Mouse (Mus musculus): Measurements from ENCODE around the gene Nfkbib.

Gene Nfkbib

DNA sequence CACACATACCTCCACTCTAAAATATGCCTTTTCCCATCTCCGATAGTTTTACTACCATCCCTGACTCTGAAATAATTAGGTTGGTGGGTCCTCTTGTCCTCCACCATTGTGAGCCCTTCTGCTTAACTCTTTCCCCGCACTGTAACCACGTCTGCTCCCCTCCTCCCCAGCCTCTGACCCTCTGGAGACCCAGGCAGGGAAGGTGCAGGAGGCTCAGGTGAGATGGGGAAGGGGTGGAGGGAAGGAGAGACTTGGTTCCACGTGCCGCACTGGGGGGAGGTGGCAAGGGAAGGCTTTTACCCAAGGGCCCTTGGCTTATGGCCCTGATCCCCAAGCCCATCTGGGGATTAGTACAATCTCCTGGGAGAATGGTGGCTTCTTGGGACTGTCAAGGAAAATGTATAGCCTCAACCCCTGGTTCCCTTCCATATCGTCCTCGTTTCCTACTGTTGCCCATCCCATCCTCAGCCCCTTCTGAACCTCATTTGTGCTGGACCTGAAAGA lies at the start of gene Nfkbib:
Gene Nfkbib (minus strand): TSS at position 51 of the 504 bp plus-strand sequence.
- POLR2A ChIA-PET = interaction anchor here in 1 of 4 experiments (1.0 kb wide), 1 partner anchor 13 kb away, joined by 4 read pairs; no protein-coding TSS in a partner anchor
- CTCF ChIA-PET = no interaction called here

DNA sequence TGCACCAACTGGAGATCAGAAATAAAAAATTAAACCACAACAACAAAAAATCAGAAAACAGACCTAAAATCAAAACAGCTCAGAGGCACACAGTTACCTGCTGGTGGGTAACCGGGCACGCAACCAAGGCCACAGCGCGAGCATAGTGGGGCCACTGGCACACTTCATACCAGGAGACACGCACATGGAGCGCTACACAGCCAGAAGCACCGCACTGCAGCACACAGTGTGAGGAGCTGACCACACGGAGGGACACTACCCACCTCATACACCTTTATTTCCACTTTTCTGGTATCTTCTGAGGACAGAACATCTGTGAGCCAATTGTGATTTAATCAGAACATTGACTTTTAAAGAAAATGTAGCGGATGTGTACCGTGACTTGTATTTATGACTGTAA lies 49.6 kb upstream of the Nfkbib start:
- POLR2A ChIA-PET = interaction anchor here (0.5 to 19.5 kb wide), 21 partner anchors 6 to 421 kb away, joined by 3 to 391 read pairs (median 4); partner anchors contain the start of genes Ech1 (in 2 of the 4), Hnrnpl (in 2 of the 4), Mrps12 (in 2 of the 4) and Sars2 (in 2 of the 4)
- CTCF ChIA-PET = interaction anchor here (0.5 to 1.5 kb wide), 5 partner anchors 21 to 471 kb away, joined by 3 to 6 read pairs (median 4); partner anchors contain the start of genes Eif3k (in 1 of the 4) and Map4k1 (in 1 of the 4)

DNA sequence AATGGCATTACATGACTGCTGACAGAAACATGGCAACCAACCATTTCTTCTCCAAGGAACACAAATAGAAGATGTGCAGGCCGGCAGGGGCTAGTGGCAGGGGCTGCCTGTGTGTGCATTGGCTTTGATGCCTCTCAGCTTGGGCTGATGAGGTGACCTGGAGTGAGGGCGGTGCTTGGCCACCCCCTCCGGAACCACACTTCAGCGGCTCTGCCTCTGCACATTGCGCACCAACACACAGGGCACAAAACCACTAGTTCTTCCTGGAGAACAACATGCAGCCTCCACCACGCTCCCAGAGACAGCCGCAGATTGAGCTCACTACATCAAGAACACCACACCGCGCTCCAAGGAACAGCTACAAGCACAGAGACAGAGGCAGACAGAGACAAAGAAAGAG lies 48.9 kb upstream of the Nfkbib start:
- ChIA-PET POLR2A (interaction anchor here (0.5 to 19.5 kb wide), 20 partner anchors 9 to 478 kb away, joined by 3 to 391 read pairs (median 4); partner anchors contain the start of genes Ech1 (in 3 of the 4), Lgals4 (in 1 of the 4), Mrps12 (in 1 of the 4) and Sars2 (in 1 of the 4)), CTCF (interaction anchor here in 2 of 4 experiments (0.5 to 1.5 kb wide), 3 partner anchors 11 to 443 kb away, joined by 3 read pairs; no protein-coding TSS in a partner anchor)

DNA sequence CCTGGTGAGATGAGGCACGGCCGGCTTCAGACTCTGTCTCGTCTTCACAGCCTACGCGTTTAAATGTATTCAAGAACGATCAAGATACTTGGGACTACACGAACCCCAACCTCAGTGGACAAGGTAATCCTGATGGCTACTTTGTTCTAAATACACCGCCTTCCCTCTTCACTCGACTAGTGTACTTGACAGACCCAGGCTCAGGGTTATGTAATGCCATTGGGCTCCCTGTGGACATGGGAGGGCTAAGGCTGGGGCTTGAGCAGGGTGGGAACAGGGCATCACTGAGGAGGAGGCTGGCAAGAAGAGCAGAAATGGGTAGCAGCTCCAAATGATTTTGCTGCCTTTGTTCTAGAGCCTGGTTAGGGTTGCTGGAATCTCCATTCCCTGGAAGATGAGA lies 47.9 kb upstream of the Nfkbib start:
- CTCF ChIA-PET = interaction anchor here in 2 of 4 experiments (0.7 to 1.5 kb wide), 3 partner anchors 19 to 532 kb away, joined by 3 to 21 read pairs (median 3); no protein-coding TSS in a partner anchor
- POLR2A ChIA-PET = interaction anchor here in 3 of 4 experiments (0.9 to 19.5 kb wide), 15 partner anchors 6 to 477 kb away, joined by 3 to 391 read pairs (median 4); partner anchors contain the start of genes Ech1 (in 2 of the 3), Lgals4 (in 1 of the 3) and Supt5 (in 1 of the 3)

DNA sequence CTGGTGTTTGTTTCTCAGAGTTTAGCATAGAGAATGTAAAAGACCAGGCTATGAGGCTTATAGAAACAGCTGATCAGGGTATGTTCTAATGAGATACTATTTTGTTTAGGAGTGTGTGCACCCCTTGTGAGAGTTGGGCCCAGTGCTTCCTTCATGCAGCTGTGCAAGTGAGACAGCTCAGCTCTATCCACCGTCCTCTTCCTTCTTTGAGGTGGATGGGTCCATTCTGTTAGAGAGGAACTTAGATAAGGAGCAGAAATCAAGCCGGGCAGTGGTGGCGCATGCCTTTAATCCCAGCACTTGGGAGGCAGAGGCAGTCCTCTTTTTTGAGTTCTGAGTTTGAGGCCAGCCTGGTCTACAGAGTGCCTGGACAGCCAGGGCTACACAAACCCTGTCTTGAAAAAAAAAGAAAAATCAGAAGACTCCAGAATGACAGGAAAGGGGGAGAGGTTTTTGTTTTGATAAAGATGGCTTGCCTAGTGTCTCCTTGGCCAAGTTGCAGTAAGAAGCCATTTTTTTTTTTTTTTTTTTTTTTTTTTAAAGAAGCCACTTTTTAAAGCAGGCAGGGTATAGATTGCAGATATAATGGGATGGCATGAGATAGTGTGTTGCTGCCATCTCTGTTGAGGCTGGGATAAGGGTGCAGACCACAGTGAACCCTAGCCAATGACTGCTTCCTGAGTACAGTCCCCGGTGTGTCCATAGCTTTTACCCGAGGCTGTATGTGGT lies 47.2 kb upstream of the Nfkbib start:
- ChIA-PET POLR2A (interaction anchor here in 3 of 4 experiments (0.5 to 19.5 kb wide), 12 partner anchors 6 to 81 kb away, joined by 3 to 391 read pairs (median 6); partner anchors contain the start of genes Ech1 (in 2 of the 3) and Lgals4 (in 1 of the 3)), CTCF (interaction anchor here in 1 of 4 experiments (0.7 kb wide), 1 partner anchor 533 kb away, joined by 21 read pairs; no protein-coding TSS in a partner anchor)

DNA sequence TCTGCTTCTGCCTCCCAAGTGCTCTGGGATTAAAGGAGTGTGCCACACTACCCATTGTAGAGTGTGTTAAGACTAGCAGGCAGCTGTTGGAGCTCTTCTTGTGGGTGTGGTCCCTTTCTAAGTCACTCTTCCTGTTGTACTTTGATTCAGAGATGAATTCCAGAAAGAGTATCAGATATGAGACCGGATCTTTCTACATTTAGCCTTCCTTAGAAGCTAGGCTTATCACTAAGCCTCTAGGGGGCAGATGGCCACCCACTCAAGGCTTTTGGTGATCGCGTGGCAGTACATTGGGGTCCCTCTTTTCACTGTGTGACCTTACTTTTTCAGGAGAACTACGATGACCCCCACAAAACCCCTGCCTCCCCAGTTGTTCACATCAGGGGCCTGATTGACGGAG lies 45.6 kb upstream of the Nfkbib start:
- CTCF ChIA-PET = interaction anchor here in 2 of 4 experiments (0.8 to 1.0 kb wide), 3 partner anchors 11 to 54 kb away, joined by 3 read pairs; no protein-coding TSS in a partner anchor
- POLR2A ChIA-PET = interaction anchor here (0.6 to 19.5 kb wide), 38 partner anchors 8 to 420 kb away, joined by 3 to 391 read pairs (median 4); partner anchors contain the start of genes Ech1 (in 3 of the 4), Mrps12 (in 2 of the 4), Sars2 (in 2 of the 4) and Eif3k (in 1 of the 4)

DNA sequence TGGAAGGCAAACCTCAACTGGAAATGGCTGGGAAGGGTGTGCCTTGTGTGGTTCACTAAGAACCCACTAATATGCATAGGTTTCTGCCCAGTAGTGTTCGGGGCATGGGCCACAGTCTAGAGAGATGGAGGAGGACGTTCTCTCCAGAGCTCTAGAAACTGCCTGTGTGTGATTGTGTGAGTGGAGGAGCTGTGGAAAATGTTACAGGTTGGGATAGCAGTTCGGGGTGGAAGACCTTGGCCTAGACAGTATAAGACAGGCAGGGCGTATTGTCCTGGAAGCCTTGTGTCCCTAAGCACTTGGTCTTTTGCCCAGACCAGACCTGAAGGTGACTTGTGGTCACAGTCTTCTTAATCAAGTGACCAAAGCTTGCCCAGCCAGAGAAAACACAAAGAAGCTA lies 45.1 kb upstream of the Nfkbib start:
- ChIA-PET CTCF (interaction anchor here in 1 of 4 experiments (1.0 kb wide), 1 partner anchor 16 kb away, joined by 3 read pairs; no protein-coding TSS in a partner anchor), POLR2A (interaction anchor here (0.6 to 19.5 kb wide), 41 partner anchors 8 to 420 kb away, joined by 3 to 391 read pairs (median 4); partner anchors contain the start of genes Ech1 (in 3 of the 4), Eif3k (in 2 of the 4), Map4k1 (in 2 of the 4) and Mrps12 (in 2 of the 4))

DNA sequence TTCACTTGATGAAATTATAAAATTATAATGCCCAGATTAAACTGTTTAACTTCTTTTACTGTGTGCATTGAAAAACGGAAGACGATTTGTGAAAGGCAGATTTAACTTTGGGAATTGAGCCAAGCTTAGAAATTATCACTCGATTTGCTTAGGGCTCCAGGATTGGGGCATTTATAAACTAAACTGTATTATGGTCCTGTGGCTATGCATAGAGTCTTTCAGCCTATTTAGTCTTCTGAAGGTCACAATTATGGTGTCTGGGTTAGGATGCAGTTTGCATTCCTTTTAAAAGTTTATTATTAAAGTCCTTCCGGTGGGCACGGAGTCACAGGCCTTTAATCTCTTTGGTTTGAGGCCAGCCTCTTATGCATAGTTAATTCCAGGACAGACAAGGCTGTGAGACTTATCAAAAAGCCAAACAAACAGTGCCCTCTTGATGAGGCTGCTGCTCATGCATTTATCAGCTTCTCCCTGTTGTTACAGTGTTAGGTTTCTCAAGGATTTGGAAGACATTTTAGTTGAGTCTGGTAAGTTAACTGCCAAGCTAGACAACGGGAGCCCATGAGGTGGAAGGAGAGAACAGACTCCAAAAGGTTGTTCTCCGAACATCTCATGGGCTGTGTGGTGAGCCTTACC lies 44.4 kb upstream of the Nfkbib start:
- ChIA-PET CTCF (interaction anchor here in 1 of 4 experiments (0.6 kb wide), 1 partner anchor 225 kb away, joined by 4 read pairs; no protein-coding TSS in a partner anchor), POLR2A (interaction anchor here (0.5 to 19.5 kb wide), 50 partner anchors 9 to 433 kb away, joined by 3 to 391 read pairs (median 8); partner anchors contain the start of genes Ech1 (in 2 of the 4), Eif3k (in 2 of the 4), Map4k1 (in 2 of the 4) and Sirt2 (in 2 of the 4))

DNA sequence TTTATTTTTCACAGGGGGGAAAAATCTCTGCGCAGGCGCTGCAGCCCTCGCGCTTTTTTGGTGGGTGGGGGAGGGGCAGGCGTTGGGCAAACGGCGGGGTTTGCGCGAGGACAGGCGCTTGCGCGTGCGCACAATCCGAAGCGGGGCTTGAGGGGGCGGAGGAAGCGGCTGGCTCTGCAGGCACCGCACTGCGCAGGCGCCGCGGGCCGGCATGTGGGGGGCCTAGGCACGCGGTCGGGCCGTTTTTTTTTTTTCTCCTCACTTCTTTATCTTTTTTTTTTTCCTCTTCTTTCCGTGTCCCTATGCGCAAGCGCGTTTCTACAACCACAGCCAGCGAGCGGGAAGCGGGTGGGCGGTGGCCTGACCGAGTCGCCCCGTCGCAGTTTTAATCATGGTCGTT lies 43.9 kb upstream of the Nfkbib start:
- CTCF ChIA-PET = interaction anchor here in 2 of 4 experiments (0.6 to 1.8 kb wide), 6 partner anchors 10 to 1478 kb away, joined by 3 to 7 read pairs (median 4); partner anchors contain the start of gene Ech1 (in 1 of the 2)
- POLR2A ChIA-PET = interaction anchor here (0.5 to 19.5 kb wide), 87 partner anchors 9 to 1136 kb away, joined by 3 to 391 read pairs (median 6); partner anchors contain the start of genes Eif3k (in 3 of the 4), Sirt2 (in 3 of the 4), Actn4 (in 2 of the 4) and Ech1 (in 2 of the 4)

DNA sequence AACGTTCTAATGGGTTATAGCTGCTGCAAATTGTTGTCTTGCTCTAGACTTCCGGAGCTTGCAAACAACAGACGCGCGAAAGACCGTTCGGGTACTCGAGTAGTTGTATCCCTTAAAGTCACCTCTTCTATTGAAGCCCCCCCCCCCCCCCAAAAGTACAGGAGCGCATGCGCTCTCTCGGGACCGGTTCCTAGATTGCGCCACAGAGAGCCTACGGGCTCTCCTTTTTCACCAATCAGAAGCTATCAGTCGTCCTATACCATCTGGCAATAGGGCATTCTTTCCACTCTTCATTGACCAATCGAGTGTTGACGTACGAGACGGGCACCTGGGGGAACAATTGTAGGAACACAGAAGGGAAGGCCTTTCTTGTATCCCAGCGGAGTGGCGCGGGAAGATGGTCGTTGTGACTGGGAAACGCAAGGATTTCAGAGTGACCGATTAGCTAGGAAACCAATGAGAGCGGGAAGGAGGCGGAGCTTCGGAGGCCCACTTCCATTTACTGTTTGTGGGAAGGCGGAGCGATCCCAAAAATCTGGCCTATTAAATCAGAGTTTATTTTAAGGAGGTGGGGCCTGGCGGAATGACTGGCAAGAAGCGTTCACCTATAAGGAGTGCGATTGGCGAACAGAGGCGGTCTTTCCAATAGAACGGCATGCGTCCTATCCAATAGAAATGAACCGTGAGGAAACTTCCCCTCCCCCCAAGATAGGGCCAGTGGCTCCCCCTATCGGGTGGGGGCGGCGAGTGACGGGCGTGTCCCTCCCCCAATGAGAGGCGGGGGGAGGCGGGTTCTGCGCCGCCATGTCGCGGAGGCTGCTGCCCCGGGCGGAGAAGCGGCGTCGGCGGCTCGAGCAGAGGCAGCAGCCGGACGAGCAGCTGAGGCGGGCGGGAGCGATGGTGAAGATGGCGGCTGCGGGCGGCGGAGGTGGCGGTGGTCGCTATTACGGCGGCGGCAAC lies 43.1 kb upstream of the Nfkbib start:
- ChIA-PET CTCF (interaction anchor here (0.6 to 2.6 kb wide), 27 partner anchors 9 to 1478 kb away, joined by 3 to 19 read pairs (median 5); partner anchors contain the start of genes Mrps12 (in 2 of the 4), Sars2 (in 2 of the 4), Ech1 (in 1 of the 4) and Eif3k (in 1 of the 4)), POLR2A (interaction anchor here (0.5 to 19.5 kb wide), 207 partner anchors 9 to 1554 kb away, joined by 3 to 391 read pairs (median 4); partner anchors contain the start of genes Eif3k (in 4 of the 4), Mrps12 (in 3 of the 4), Sars2 (in 3 of the 4) and Sirt2 (in 3 of the 4))

DNA sequence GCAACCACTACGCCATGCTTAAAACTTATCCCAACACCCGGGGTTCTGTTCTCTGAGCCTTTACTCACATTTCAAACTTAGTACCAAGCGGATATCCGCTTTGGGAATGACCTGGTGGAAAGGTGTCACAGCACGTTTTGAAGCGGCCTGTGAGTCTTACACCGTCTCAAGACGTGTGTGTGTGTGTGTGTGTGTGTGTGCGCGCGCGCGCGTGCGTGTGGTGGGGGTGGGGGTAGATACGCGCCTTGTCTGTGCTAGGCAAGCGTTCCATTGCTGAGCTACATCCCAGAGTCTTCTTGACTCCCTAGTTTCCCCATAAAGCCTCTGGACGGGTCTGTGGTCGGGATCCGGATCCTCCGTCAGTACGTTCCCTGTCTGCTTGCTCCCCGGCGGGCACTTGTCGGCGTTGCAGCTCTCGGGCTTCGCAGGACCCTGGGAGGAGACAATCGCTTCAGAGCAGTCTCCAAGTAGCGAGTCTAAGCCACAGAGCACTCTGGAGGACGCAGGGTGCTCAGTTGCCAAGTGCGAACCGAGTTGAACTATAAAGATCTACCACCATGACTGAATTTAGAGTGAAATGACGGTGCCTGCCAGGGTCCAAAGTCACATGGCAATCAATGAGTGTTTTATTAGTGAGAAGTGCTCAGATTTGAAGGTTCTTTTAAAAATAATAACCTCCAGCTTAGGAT lies 42.2 kb upstream of the Nfkbib start:
- CTCF ChIA-PET = interaction anchor here in 3 of 4 experiments (0.7 to 2.6 kb wide), 19 partner anchors 12 to 282 kb away, joined by 3 to 19 read pairs (median 4); partner anchors contain the start of genes Mrps12 (in 2 of the 3), Sars2 (in 2 of the 3), Ech1 (in 1 of the 3) and Eif3k (in 1 of the 3)
- POLR2A ChIA-PET = interaction anchor here (0.6 to 19.5 kb wide), 143 partner anchors 8 to 1174 kb away, joined by 3 to 391 read pairs (median 5); partner anchors contain the start of genes Eif3k (in 3 of the 4), Mrps12 (in 3 of the 4), Sars2 (in 3 of the 4) and Ech1 (in 2 of the 4)

DNA sequence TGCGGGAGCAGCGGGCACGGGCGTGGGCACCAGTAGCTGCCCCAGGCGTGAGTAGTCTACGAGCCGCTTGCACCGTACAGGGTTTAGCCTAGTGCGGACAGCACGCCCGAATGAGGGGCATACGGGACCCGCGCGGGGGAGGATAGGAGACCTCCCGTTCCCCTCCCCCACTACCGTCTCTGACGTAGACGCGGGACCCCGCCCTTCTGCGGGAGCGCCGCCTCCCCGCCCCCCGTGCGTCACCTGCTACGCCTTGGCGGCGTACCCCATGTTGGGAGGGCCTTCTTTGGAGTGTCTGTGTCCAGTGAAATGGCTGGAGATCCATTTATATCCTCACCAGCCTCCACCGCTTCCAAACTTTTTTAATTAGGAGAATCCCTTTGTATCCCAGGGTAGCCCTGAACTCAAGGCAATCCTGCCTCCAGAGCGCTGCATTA lies 41.7 kb upstream of the Nfkbib start:
- ChIA-PET POLR2A (interaction anchor here (0.6 to 19.5 kb wide), 52 partner anchors 8 to 470 kb away, joined by 3 to 391 read pairs (median 6); partner anchors contain the start of genes Ech1 (in 2 of the 4), Sirt2 (in 2 of the 4), Eif3k (in 1 of the 4) and Fbxo17 (in 1 of the 4)), CTCF (interaction anchor here in 2 of 4 experiments (0.9 to 2.6 kb wide), 6 partner anchors 9 to 29 kb away, joined by 3 to 19 read pairs (median 4); no protein-coding TSS in a partner anchor)

DNA sequence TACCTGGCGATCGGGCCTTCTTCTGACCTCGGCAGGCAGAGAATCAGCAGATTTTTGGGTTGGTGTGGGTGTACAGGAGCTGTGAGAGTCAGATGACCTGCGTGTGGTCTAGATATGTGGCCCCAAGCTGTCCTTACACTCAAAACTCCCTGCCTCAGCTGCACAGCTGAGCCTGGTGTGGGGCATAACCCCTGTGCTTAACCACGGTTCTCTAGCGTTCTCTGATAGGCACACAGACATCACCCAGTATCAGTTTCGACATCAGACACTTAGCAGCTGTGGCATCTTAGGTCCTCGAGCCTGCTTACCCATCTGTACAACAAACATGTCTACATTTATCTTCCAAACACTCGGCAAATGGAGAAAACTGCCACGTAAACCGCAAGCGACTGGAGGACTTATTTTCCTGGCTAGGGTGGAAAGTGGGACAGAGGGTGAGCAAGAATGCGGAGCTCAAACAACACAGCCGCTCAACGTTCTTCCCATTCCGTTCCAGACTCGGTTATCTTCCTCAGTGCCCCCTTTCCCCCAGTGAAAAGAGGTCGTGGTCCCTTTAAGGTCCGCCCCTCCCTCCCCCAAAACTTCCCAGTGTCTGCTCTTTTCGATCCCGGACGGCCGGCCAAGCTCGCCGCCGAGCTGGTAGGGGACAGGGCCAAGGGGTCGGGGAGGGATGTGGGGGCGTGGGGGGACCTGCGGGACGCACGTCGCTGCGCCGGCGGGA lies 41.1 kb upstream of the Nfkbib start, which contains the start of gene Hnrnpl:
Gene Hnrnpl (plus strand): TSS at position 321 of the 721 bp plus-strand sequence.
- ChIA-PET CTCF (interaction anchor here in 3 of 4 experiments (0.6 to 2.6 kb wide), 8 partner anchors 9 to 224 kb away, joined by 3 to 19 read pairs (median 4); no protein-coding TSS in a partner anchor), POLR2A (interaction anchor here (0.6 to 19.5 kb wide), 33 partner anchors 9 to 1459 kb away, joined by 3 to 391 read pairs (median 4); partner anchors contain the start of genes Ech1 (in 2 of the 4), Lgals4 (in 1 of the 4), Rps16 (in 1 of the 4) and Sirt2 (in 1 of the 4))

DNA sequence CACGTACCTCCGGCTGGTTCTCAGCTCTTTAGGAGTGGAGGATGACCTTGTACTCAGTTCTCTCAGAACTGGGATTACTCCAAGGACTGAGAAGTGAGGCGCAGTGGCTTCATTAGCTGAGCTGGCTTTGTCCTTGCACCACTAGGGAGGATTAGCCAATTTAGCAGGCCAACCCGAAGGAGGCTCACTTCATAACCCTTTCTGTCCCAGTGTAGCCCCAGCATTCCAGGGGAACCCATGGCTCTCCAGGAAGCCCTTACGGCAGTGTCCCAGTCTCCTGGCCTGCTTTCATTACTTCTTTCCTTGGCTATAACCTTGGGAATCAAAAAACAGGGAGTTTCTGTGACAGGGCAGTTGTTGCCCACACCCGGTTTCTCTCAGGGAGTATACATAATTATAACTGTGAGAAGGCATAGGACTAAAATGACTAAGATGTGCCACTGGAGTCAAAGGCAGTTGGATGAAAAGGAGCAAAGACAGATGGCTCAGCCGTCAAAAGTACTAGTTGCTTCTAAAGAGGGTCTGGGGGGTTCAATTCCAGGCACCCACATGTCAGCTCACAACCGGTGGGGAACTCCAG lies 40.4 kb upstream of the Nfkbib start:
- POLR2A ChIA-PET = interaction anchor here (0.5 to 19.5 kb wide), 28 partner anchors 8 to 1459 kb away, joined by 3 to 391 read pairs (median 5); partner anchors contain the start of genes Ech1 (in 2 of the 4), Lgals4 (in 1 of the 4), Rps16 (in 1 of the 4) and Sirt2 (in 1 of the 4)

More for the DNA sequence above, 40.4 kb upstream of the Nfkbib start:
- CTCF ChIA-PET = interaction anchor here in 2 of 4 experiments (0.6 to 2.0 kb wide), 7 partner anchors 8 to 517 kb away, joined by 3 to 10 read pairs (median 4); partner anchors contain the start of gene Selenov (in 1 of the 2)

Measured in embryonic stem cell, embryonic (primary cell).